Mouse (Mus musculus): ENCODE measurements around the gene Gm10491.
"Not testable (repeated sequence)": the region's sequence is repeated elsewhere in the genome, so short reads cannot be mapped to it uniquely, and the experiment has no call there.

Gm10491 gene

GRCm38 (mm10) chrX:7910473-7910872 is 2.8 kb upstream of the Gm10491 start:
- no peak for DNase-seq (ENCODE audit: low read depth, low spot score)
- Histone ChIP-seq H3K36me3 (ENCODE audit: control insufficient read depth, insufficient read depth, low read length, poor library complexity, severe bottlenecking) (no peaks in the 10 kb centered on the region), H3K27me3 (ENCODE audit: control insufficient read depth, insufficient read depth, low read length, poor library complexity, severe bottlenecking) (no peaks in the 10 kb centered on the region)

- DNase-seq (ENCODE audit: low read depth, low spot score); H3K27me3 ChIP-seq (ENCODE audit: control insufficient read depth, insufficient read depth, low read length, poor library complexity, severe bottlenecking); H3K36me3 ChIP-seq (ENCODE audit: control insufficient read depth, insufficient read depth, low read length, poor library complexity, severe bottlenecking): not testable (repeated sequence)
Measured at GRCm38 (mm10) chrX:7909242-7909641, 1.6 kb upstream of the Gm10491 start, which contains the start of gene Gm10490. Gene Gm10490 (plus strand): TSS chrX:7909542.

DNA sequence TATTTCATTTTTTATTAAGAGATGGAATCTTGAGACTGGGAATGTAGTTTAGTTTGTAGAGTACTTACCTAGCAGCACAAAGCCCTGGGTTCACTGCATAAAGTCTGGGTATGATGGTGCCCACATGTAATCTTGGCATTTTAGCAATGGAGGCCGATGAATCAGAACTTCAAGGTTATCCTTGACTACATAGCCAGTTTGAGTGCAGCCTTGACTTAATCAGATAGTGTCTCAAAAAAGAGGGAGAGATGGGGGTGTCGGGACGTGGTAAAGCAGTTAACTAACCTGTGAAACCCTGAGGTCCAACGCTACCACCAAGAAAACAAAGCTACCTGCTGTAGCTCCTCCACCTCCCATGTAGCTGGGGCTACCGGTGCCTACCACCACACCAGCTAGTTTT is 3.2 kb downstream of the Gm10491 start:
- Histone ChIP-seq H3K27me3 (ENCODE audit: control insufficient read depth, insufficient read depth, low read length, poor library complexity, severe bottlenecking) (no peaks in the 10 kb centered on the region), H3K36me3 (ENCODE audit: control insufficient read depth, insufficient read depth, low read length, poor library complexity, severe bottlenecking) (0 out of 2 replicates have a peak, but pooled peaks cover 2% of the 10 kb centered on the region)
- DNase-seq (ENCODE audit: low read depth, low spot score) = no peak

DNA sequence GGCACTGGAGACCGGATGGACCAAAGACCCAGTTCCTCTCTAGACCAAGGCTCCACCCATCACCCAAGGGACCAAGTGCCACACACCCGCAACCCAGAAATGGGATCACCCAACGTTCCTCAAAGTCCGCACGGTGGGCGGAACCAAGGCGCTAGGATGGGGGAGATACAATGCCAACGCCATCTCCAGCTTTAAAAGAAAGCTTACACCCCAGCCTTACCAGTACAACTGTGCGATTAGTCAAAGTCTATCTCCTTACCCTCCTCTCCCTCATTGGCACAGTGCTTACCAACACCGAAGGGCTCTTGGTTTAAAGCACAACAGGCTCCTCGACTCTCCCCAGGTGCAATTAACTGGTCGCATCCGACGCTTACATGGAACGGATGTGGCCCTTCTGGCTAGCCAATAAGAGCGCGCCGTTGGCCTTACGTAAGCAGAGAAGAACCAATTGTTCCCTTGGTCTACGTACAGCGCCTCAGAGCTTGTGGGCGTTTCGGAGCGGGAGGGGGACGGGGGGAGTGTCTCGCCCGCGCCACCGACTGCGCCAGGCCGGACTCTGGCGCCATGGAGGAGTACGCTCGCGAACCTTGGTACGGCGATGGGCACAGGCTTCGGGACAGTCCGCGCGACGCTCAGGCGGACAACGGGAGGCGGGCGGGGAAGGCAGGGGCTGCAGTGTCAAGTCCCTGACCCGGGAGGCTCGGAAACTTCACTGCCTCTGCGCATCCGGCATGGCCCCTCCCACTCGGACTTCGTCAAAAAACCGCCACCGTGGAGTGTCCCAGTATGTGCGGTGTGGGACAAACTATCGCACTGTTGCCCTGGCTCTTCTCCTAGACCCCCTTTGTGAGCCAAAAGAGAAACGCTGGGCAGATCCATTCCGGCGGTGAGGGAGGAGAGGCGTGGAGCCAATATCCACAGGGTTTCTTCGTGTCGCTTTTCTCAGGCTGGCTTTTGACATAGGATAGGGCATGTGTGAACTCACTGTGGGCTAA is 8.5 kb downstream of the Gm10491 start, which contains the start of the genes Pqbp1 and Timm17b:
TSS of gene Pqbp1 (minus strand) at position 390 of the 995 bp plus-strand sequence.
TSS of gene Timm17b (plus strand) at position 478 of the 995 bp plus-strand sequence.
- peaks cover 9% of the 10 kb centered on the region; the same call in 1 of the 2 replicates for H3K36me3 ChIP-seq (ENCODE audit: control insufficient read depth, insufficient read depth, low read length, poor library complexity, severe bottlenecking)
- H3K27me3 ChIP-seq (ENCODE audit: control insufficient read depth, insufficient read depth, low read length, poor library complexity, severe bottlenecking) = no peaks in the 10 kb centered on the region
- peak; percentile 94 for DNase-seq (ENCODE audit: low read depth, low spot score)

- peak; percentile 75 for DNase-seq (ENCODE audit: low read depth, low spot score)
- peaks cover 9% of the 10 kb centered on the region; the same call in 1 of the 2 replicates for H3K36me3 ChIP-seq (ENCODE audit: control insufficient read depth, insufficient read depth, low read length, poor library complexity, severe bottlenecking)
- no peaks in the 10 kb centered on the region for H3K27me3 ChIP-seq (ENCODE audit: control insufficient read depth, insufficient read depth, low read length, poor library complexity, severe bottlenecking)
Measured at GRCm38 (mm10) chrX:7898211-7898610, 9.4 kb downstream of the Gm10491 start.

- H3K27me3 ChIP-seq (ENCODE audit: control insufficient read depth, insufficient read depth, low read length, poor library complexity, severe bottlenecking) = no peaks in the 10 kb centered on the region
- DNase-seq (ENCODE audit: low read depth, low spot score) = peak; percentile 87
- no peaks in the 10 kb centered on the region; the same call in 1 of the 2 replicates for H3K36me3 ChIP-seq (ENCODE audit: control insufficient read depth, insufficient read depth, low read length, poor library complexity, severe bottlenecking)
Measured at GRCm38 (mm10) chrX:7883841-7884567, 23.6 kb downstream of the Gm10491 start, which contains the start of gene Slc35a2. Gene Slc35a2 (plus strand): TSS chrX:7884028.

- DNase-seq (ENCODE audit: low read depth, low spot score) = peak; percentile 90
- no peaks in the 10 kb centered on the region; the same call in 1 of the 2 replicates for H3K36me3 ChIP-seq (ENCODE audit: control insufficient read depth, insufficient read depth, low read length, poor library complexity, severe bottlenecking)
- no peaks in the 10 kb centered on the region for H3K27me3 ChIP-seq (ENCODE audit: control insufficient read depth, insufficient read depth, low read length, poor library complexity, severe bottlenecking)
Measured at GRCm38 (mm10) chrX:7879819-7880218, 27.8 kb downstream of the Gm10491 start.

- Histone ChIP-seq H3K36me3 (ENCODE audit: control insufficient read depth, insufficient read depth, low read length, poor library complexity, severe bottlenecking) (peaks cover 1% of the 10 kb centered on the region), H3K27me3 (ENCODE audit: control insufficient read depth, insufficient read depth, low read length, poor library complexity, severe bottlenecking) (no peaks in the 10 kb centered on the region)
- peak; percentile 31 for DNase-seq (ENCODE audit: low read depth, low spot score)
Measured at GRCm38 (mm10) chrX:7878495-7878894, 29.1 kb downstream of the Gm10491 start.

- peak; percentile 93 for DNase-seq (ENCODE audit: low read depth, low spot score)
- no peaks in the 10 kb centered on the region for H3K27me3 ChIP-seq (ENCODE audit: control insufficient read depth, insufficient read depth, low read length, poor library complexity, severe bottlenecking)
- H3K36me3 ChIP-seq (ENCODE audit: control insufficient read depth, insufficient read depth, low read length, poor library complexity, severe bottlenecking) = peaks cover 1% of the 10 kb centered on the region
Measured at GRCm38 (mm10) chrX:7878007-7878419, 29.6 kb downstream of the Gm10491 start, which contains the start of gene Pim2. Gene Pim2 (plus strand): TSS chrX:7878262.

GRCm38 (mm10) chrX:7869826-7870225 is 37.8 kb downstream of the Gm10491 start:
- DNase-seq (ENCODE audit: low read depth, low spot score) = no peak
- Histone ChIP-seq H3K27me3 (ENCODE audit: control insufficient read depth, insufficient read depth, low read length, poor library complexity, severe bottlenecking) (no peaks in the 10 kb centered on the region), H3K36me3 (ENCODE audit: control insufficient read depth, insufficient read depth, low read length, poor library complexity, severe bottlenecking) (peaks cover 5% of the 10 kb centered on the region; the same call in 1 of the 2 replicates)

DNA sequence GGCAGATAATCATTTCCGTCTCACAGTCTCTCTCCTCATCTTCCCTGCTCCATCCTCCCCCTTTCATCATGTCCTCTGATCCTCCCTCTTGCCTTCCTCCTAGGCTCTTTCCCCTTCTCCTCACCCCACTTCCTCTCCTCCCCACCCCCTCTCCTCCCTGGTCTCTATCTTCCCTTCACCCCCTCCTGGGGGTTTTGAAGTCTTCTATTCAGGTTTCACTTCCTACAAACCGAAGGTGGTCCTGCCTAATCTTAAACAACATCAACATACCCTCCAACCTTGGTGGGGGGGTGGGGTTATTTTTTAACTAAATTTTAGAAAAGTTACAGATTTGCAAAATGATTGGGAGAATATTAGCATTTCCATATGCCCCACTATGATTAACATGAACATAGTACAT is 39.1 kb downstream of the Gm10491 start:
- H3K27me3 ChIP-seq (ENCODE audit: control insufficient read depth, insufficient read depth, low read length, poor library complexity, severe bottlenecking) = no peaks in the 10 kb centered on the region
- DNase-seq (ENCODE audit: low read depth, low spot score) = no peak
- H3K36me3 ChIP-seq (ENCODE audit: control insufficient read depth, insufficient read depth, low read length, poor library complexity, severe bottlenecking) = peaks cover 4% of the 10 kb centered on the region; the same call in 1 of the 2 replicates

- no peak for DNase-seq (ENCODE audit: low read depth, low spot score)
- Histone ChIP-seq H3K36me3 (ENCODE audit: control insufficient read depth, insufficient read depth, low read length, poor library complexity, severe bottlenecking) (peaks cover 2% of the 10 kb centered on the region; the same call in 1 of the 2 replicates), H3K27me3 (ENCODE audit: control insufficient read depth, insufficient read depth, low read length, poor library complexity, severe bottlenecking) (no peaks in the 10 kb centered on the region)
Measured at GRCm38 (mm10) chrX:7867141-7867540, 40.5 kb downstream of the Gm10491 start.

- no peaks in the 10 kb centered on the region for H3K27me3 ChIP-seq (ENCODE audit: control insufficient read depth, insufficient read depth, low read length, poor library complexity, severe bottlenecking)
- no peak for DNase-seq (ENCODE audit: low read depth, low spot score)
- H3K36me3 ChIP-seq (ENCODE audit: control insufficient read depth, insufficient read depth, low read length, poor library complexity, severe bottlenecking) = no peaks in the 10 kb centered on the region
Measured at GRCm38 (mm10) chrX:7865786-7866185, 41.8 kb downstream of the Gm10491 start.

- DNase-seq (ENCODE audit: low read depth, low spot score) = peak; percentile 45
- no peaks in the 10 kb centered on the region for H3K27me3 ChIP-seq (ENCODE audit: control insufficient read depth, insufficient read depth, low read length, poor library complexity, severe bottlenecking)
- H3K36me3 ChIP-seq (ENCODE audit: control insufficient read depth, insufficient read depth, low read length, poor library complexity, severe bottlenecking) = no peaks in the 10 kb centered on the region
Measured at GRCm38 (mm10) chrX:7865343-7865742, 42.3 kb downstream of the Gm10491 start.
